Mouse (Mus musculus): Measurements from ENCODE around the gene Olfr427. TPM values are rescaled to one million over a fixed set of nuclear protein-coding genes. Genes with fewer than 3 reads are reported as not detected.
"Not testable (repeated sequence)": the region's sequence is repeated elsewhere in the genome, so short reads cannot be mapped to it uniquely, and the experiment has no call there.

The Olfr427 gene
- not detected in 2 replicates for polyA plus RNA-seq (2015; fragmentation: Nextera tagmentation; extraction: Ambion mirVana)

GRCm38 (mm10) chr1:174096591-174096990 is at the start of gene Olfr427:
Gene Olfr427 (plus strand): TSS chr1:174096891.
- ATAC-seq (ENCODE audit: insufficient number of reproducible peaks, insufficient read depth, low FRiP score, low TSS enrichment, low read depth) = no peak
- H3K4me1 ChIP-seq = no peaks in the 10 kb centered on the region

GRCm38 (mm10) chr1:174048227-174048626 is 48.5 kb upstream of the Olfr427 start:
- not testable (repeated sequence) for H3K27ac ChIP-seq; H3K27me3 ChIP-seq; ATAC-seq (ENCODE audit: insufficient number of reproducible peaks, insufficient read depth, low FRiP score, low TSS enrichment, low read depth); H3K4me1 ChIP-seq; H3K9ac ChIP-seq; H3K36me3 ChIP-seq; H3K4me3 ChIP-seq; H3K4me2 ChIP-seq; H3K9me3 ChIP-seq
- WGBS = 82% methylated on average over 6 of the region's 6 CpGs

More at GRCm38 (mm10) chr1:174096591-174096990, at the start of gene Olfr427:
- H3K9ac ChIP-seq = no peak within 1 kb of the TSS
- H3K4me2 ChIP-seq = no peak within 1 kb of the TSS
- no peaks in the 10 kb centered on the region for H3K9me3 ChIP-seq
- H3K4me3 ChIP-seq = no peak within 1 kb of the TSS
- H3K27me3 ChIP-seq = no peaks in the 10 kb centered on the region
- WGBS = 81% methylated on average over 1 of the region's 1 CpGs
- H3K27ac ChIP-seq = no peak within 1 kb of the TSS
- H3K36me3 ChIP-seq = no peaks in the 10 kb centered on the region

- no peak within 1 kb of the TSS for H3K4me2 ChIP-seq
- H3K4me3 ChIP-seq = no peak within 1 kb of the TSS
- WGBS = 62% methylated on average over 2 of the region's 2 CpGs
- ATAC-seq (ENCODE audit: insufficient number of reproducible peaks, insufficient read depth, low FRiP score, low TSS enrichment, low read depth) = no peak
- H3K36me3 ChIP-seq = no peaks in the 10 kb centered on the region
- no peaks in the 10 kb centered on the region for H3K27me3 ChIP-seq
- H3K27ac ChIP-seq = no peak within 1 kb of the TSS
- H3K9me3 ChIP-seq = no peaks in the 10 kb centered on the region
- no peak within 1 kb of the TSS for H3K9ac ChIP-seq
- no peaks in the 10 kb centered on the region for H3K4me1 ChIP-seq
These were observed 47.8 kb upstream of the Olfr427 start, which contains the start of gene Olfr432 for GRCm38 (mm10) chr1:174048893-174049292. Gene Olfr432 (plus strand): TSS chr1:174049205.

- not testable (repeated sequence) for H3K4me3 ChIP-seq; H3K9me3 ChIP-seq; H3K4me2 ChIP-seq; H3K27me3 ChIP-seq; H3K27ac ChIP-seq; H3K36me3 ChIP-seq; ATAC-seq (ENCODE audit: insufficient number of reproducible peaks, insufficient read depth, low FRiP score, low TSS enrichment, low read depth); H3K9ac ChIP-seq; H3K4me1 ChIP-seq
- 73% methylated on average over 4 of the region's 4 CpGs for WGBS
These were observed 47.3 kb upstream of the Olfr427 start for GRCm38 (mm10) chr1:174049357-174049756.

- no peaks in the 10 kb centered on the region for H3K36me3 ChIP-seq
- WGBS = 79% methylated on average over 4 of the region's 4 CpGs
- ATAC-seq (ENCODE audit: insufficient number of reproducible peaks, insufficient read depth, low FRiP score, low TSS enrichment, low read depth) = 0 out of 2 replicates have a peak, but pooled peaks have one; percentile 20
- no peaks in the 10 kb centered on the region for H3K27me3 ChIP-seq
- no peaks in the 10 kb centered on the region for H3K9me3 ChIP-seq
- H3K4me3 ChIP-seq = no peak overlapping the region
- H3K4me2 ChIP-seq = no peak overlapping the region
- H3K9ac ChIP-seq = no peak overlapping the region
- no peak overlapping the region for H3K27ac ChIP-seq
- H3K4me1 ChIP-seq = no peaks in the 10 kb centered on the region
These were observed 46.2 kb upstream of the Olfr427 start for GRCm38 (mm10) chr1:174050532-174050931.

- H3K36me3 ChIP-seq = no peaks in the 10 kb centered on the region
- ATAC-seq (ENCODE audit: insufficient number of reproducible peaks, insufficient read depth, low FRiP score, low TSS enrichment, low read depth) = no peak
- no peaks in the 10 kb centered on the region for H3K9me3 ChIP-seq
- no peak overlapping the region for H3K4me3 ChIP-seq
- no peaks in the 10 kb centered on the region for H3K4me1 ChIP-seq
- H3K4me2 ChIP-seq = no peak overlapping the region
- no peaks in the 10 kb centered on the region for H3K27me3 ChIP-seq
- WGBS = 82% methylated on average over 4 of the region's 4 CpGs
- no peak overlapping the region for H3K27ac ChIP-seq
- no peak overlapping the region for H3K9ac ChIP-seq
These were observed 45.2 kb upstream of the Olfr427 start for GRCm38 (mm10) chr1:174051515-174051914.

- Histone ChIP-seq H3K4me2 (no peak overlapping the region), H3K36me3 (no peaks in the 10 kb centered on the region), H3K27me3 (no peaks in the 10 kb centered on the region), H3K9me3 (no peaks in the 10 kb centered on the region), H3K27ac (no peak overlapping the region), H3K4me3 (no peak overlapping the region), H3K4me1 (no peaks in the 10 kb centered on the region), H3K9ac (no peak overlapping the region)
- ATAC-seq (ENCODE audit: insufficient number of reproducible peaks, insufficient read depth, low FRiP score, low TSS enrichment, low read depth) = no peak
- 80% methylated on average over 5 of the region's 5 CpGs for WGBS
These were observed 44.7 kb upstream of the Olfr427 start for GRCm38 (mm10) chr1:174051931-174052536.

GRCm38 (mm10) chr1:174052981-174053380 is 43.7 kb upstream of the Olfr427 start:
- H3K36me3 ChIP-seq = no peaks in the 10 kb centered on the region
- no peak overlapping the region for H3K4me2 ChIP-seq
- ATAC-seq (ENCODE audit: insufficient number of reproducible peaks, insufficient read depth, low FRiP score, low TSS enrichment, low read depth) = no peak
- H3K9ac ChIP-seq = no peak overlapping the region
- H3K4me1 ChIP-seq = no peaks in the 10 kb centered on the region
- no peaks in the 10 kb centered on the region for H3K9me3 ChIP-seq
- no peak overlapping the region for H3K4me3 ChIP-seq
- H3K27ac ChIP-seq = no peak overlapping the region
- no peaks in the 10 kb centered on the region for H3K27me3 ChIP-seq
- 87% methylated on average over 3 of the region's 3 CpGs for WGBS

GRCm38 (mm10) chr1:174055248-174055647 is 41.4 kb upstream of the Olfr427 start:
- WGBS = 86% methylated on average over 2 of the region's 2 CpGs
- H3K4me2 ChIP-seq = no peak overlapping the region
- H3K4me3 ChIP-seq = no peak overlapping the region
- no peaks in the 10 kb centered on the region for H3K9me3 ChIP-seq
- H3K27me3 ChIP-seq = no peaks in the 10 kb centered on the region
- no peak overlapping the region for H3K27ac ChIP-seq
- no peak overlapping the region for H3K9ac ChIP-seq
- H3K36me3 ChIP-seq = no peaks in the 10 kb centered on the region
- H3K4me1 ChIP-seq = no peaks in the 10 kb centered on the region
- ATAC-seq (ENCODE audit: insufficient number of reproducible peaks, insufficient read depth, low FRiP score, low TSS enrichment, low read depth) = no peak

GRCm38 (mm10) chr1:174066305-174066704 is 30.4 kb upstream of the Olfr427 start, which contains the start of gene Olfr430:
Gene Olfr430 (plus strand): TSS chr1:174066605.
- H3K4me2 ChIP-seq = no peak within 1 kb of the TSS
- WGBS = 81% methylated on average over 3 of the region's 3 CpGs

GRCm38 (mm10) chr1:174084031-174084430 is 12.7 kb upstream of the Olfr427 start, which contains the start of gene Olfr429:
Gene Olfr429 (plus strand): TSS chr1:174084331.
- H3K9ac ChIP-seq = no peak within 1 kb of the TSS
- WGBS = 86% methylated on average over 2 of the region's 2 CpGs

More at GRCm38 (mm10) chr1:174066305-174066704, 30.4 kb upstream of the Olfr427 start, which contains the start of gene Olfr430:
- Histone ChIP-seq H3K27ac (no peak within 1 kb of the TSS), H3K9ac (no peak within 1 kb of the TSS), H3K36me3 (no peaks in the 10 kb centered on the region), H3K4me3 (no peak within 1 kb of the TSS), H3K9me3 (no peaks in the 10 kb centered on the region), H3K27me3 (no peaks in the 10 kb centered on the region), H3K4me1 (no peaks in the 10 kb centered on the region)
- ATAC-seq (ENCODE audit: insufficient number of reproducible peaks, insufficient read depth, low FRiP score, low TSS enrichment, low read depth) = no peak

GRCm38 (mm10) chr1:174103735-174104134 is 7.0 kb downstream of the Olfr427 start:
- Histone ChIP-seq H3K4me3 (no peak overlapping the region), H3K36me3 (no peaks in the 10 kb centered on the region), H3K9me3 (no peaks in the 10 kb centered on the region), H3K27me3 (no peaks in the 10 kb centered on the region), H3K9ac (no peak overlapping the region), H3K27ac (no peak overlapping the region), H3K4me2 (no peak overlapping the region), H3K4me1 (no peaks in the 10 kb centered on the region)
- ATAC-seq (ENCODE audit: insufficient number of reproducible peaks, insufficient read depth, low FRiP score, low TSS enrichment, low read depth) = no peak
- WGBS = 55% methylated on average over 2 of the region's 2 CpGs

More at GRCm38 (mm10) chr1:174084031-174084430, 12.7 kb upstream of the Olfr427 start, which contains the start of gene Olfr429:
- Histone ChIP-seq H3K4me1 (no peaks in the 10 kb centered on the region), H3K36me3 (no peaks in the 10 kb centered on the region), H3K27ac (no peak within 1 kb of the TSS), H3K4me2 (no peak within 1 kb of the TSS), H3K4me3 (no peak within 1 kb of the TSS), H3K9me3 (no peaks in the 10 kb centered on the region), H3K27me3 (no peaks in the 10 kb centered on the region)
- no peak for ATAC-seq (ENCODE audit: insufficient number of reproducible peaks, insufficient read depth, low FRiP score, low TSS enrichment, low read depth)
